ENCODE assay signal across 28 mouse cellular contexts in genomic region chr6:52155471-52155870, GRCm38 (mm10). TPM values are rescaled to one million over a fixed set of nuclear protein-coding genes. Genes with fewer than 3 reads are reported as not detected.
A peak's percentile ranks its signal among the peaks of the same experiment; 100 is the strongest.
DNase-seq lines count a peak whose midpoint lies in the region; ATAC-seq lines count a peak whose summit lies in the region.
"Had no signal": no experiment of that assay in that cellular context is flagged by ENCODE, and none has a peak within 500 bp of the region (broad histone marks: within the 10 kb centered on the region; RNA-seq: fewer than 3 reads in every experiment).

No protein-coding gene starts in this region.

- 58% methylated on average over 3 of the region's 3 CpGs for WGBS in limb, embryonic 11.5 days
- WGBS in limb, embryonic 10.5 days = 45% methylated on average over 3 of the region's 3 CpGs
- 38% methylated on average over 3 of the region's 3 CpGs for WGBS in neural tube, embryonic 12.5 days
- 55% methylated on average over 3 of the region's 3 CpGs for WGBS in neural tube, embryonic 15.5 days
- 45% methylated on average over 3 of the region's 3 CpGs for WGBS in neural tube, embryonic 13.5 days
- WGBS in forebrain, embryonic 13.5 days = 33% methylated on average over 3 of the region's 3 CpGs

- ATAC-seq in limb, embryonic 11.5 days (ENCODE audit: insufficient number of reproducible peaks, low FRiP score, low TSS enrichment, low read depth) = no peak
- no peak for ATAC-seq in neural tube, embryonic 12.5 days (ENCODE audit: low FRiP score, low read depth)
- ATAC-seq in neural tube, embryonic 15.5 days (ENCODE audit: low FRiP score) = no peak
- ATAC-seq in neural tube, embryonic 13.5 days (ENCODE audit: low read depth) = no peak
- no peak for ATAC-seq in forebrain, embryonic 13.5 days
- ATAC-seq: forebrain, embryonic 15.5 days; hindbrain, postnatal 0 days; Patski had no signal

- H3K4me3 ChIP-seq in limb, embryonic 11.5 days (ENCODE audit: low read depth, low read length) = no peak overlapping the region
- H3K4me3 ChIP-seq in limb, embryonic 10.5 days = no peak overlapping the region
- H3K4me3 ChIP-seq in neural tube, embryonic 12.5 days = no peak overlapping the region
- no peak overlapping the region for H3K4me3 ChIP-seq in neural tube, embryonic 15.5 days (replicated peaks)
- H3K4me3 ChIP-seq in neural tube, embryonic 13.5 days = 0 out of 2 replicates have a peak overlapping the region, but pooled peaks have one; percentile 89
- no peak overlapping the region for H3K4me3 ChIP-seq in forebrain, embryonic 13.5 days
- H3K4me3 ChIP-seq: embryonic facial prominence, embryonic 12.5 days; embryonic facial prominence, embryonic 15.5 days; forebrain, embryonic 15.5 days; heart, embryonic 12.5 days; heart, embryonic 15.5 days had no signal

- peaks cover 52% of the 10 kb centered on the region for H3K27me3 ChIP-seq in limb, embryonic 11.5 days (ENCODE audit: control insufficient read depth, insufficient read depth, low read length)
- peaks cover 88% of the 10 kb centered on the region for H3K27me3 ChIP-seq in limb, embryonic 10.5 days (ENCODE audit: low read depth, poor library complexity, severe bottlenecking)
- H3K27me3 ChIP-seq in neural tube, embryonic 12.5 days (replicated peaks) = no peaks in the 10 kb centered on the region
- H3K27me3 ChIP-seq in neural tube, embryonic 15.5 days (replicated peaks) = peaks cover 16% of the 10 kb centered on the region
- H3K27me3 ChIP-seq in neural tube, embryonic 13.5 days = peaks cover 26% of the 10 kb centered on the region
- H3K27me3 ChIP-seq in forebrain, embryonic 13.5 days = peaks cover 100% of the 10 kb centered on the region
- H3K27me3 ChIP-seq: CH12.LX, Patski had no signal

- H3K9me3 ChIP-seq in limb, embryonic 11.5 days (ENCODE audit: control insufficient read depth, low read length) = no peaks in the 10 kb centered on the region
- no peaks in the 10 kb centered on the region for H3K9me3 ChIP-seq in limb, embryonic 10.5 days (replicated peaks)
- no peaks in the 10 kb centered on the region for H3K9me3 ChIP-seq in neural tube, embryonic 12.5 days
- no peaks in the 10 kb centered on the region for H3K9me3 ChIP-seq in neural tube, embryonic 15.5 days (replicated peaks)
- no peaks in the 10 kb centered on the region for H3K9me3 ChIP-seq in neural tube, embryonic 13.5 days
- H3K9me3 ChIP-seq in forebrain, embryonic 13.5 days (replicated peaks) = no peaks in the 10 kb centered on the region
- H3K9me3 ChIP-seq: embryonic facial prominence, embryonic 12.5 days; embryonic facial prominence, embryonic 15.5 days; forebrain, embryonic 15.5 days; G1E; heart, embryonic 12.5 days; heart, embryonic 15.5 days had no signal

- no peak overlapping the region for H3K27ac ChIP-seq in limb, embryonic 11.5 days (replicated peaks; ENCODE audit: low read depth, low read length)
- H3K27ac ChIP-seq in limb, embryonic 10.5 days = no peak overlapping the region
- no peak overlapping the region for H3K27ac ChIP-seq in neural tube, embryonic 12.5 days
- no peak overlapping the region for H3K27ac ChIP-seq in neural tube, embryonic 15.5 days (replicated peaks)
- no peak overlapping the region for H3K27ac ChIP-seq in neural tube, embryonic 13.5 days (replicated peaks)
- no peak overlapping the region for H3K27ac ChIP-seq in forebrain, embryonic 13.5 days
- H3K27ac ChIP-seq: embryonic facial prominence, embryonic 12.5 days; embryonic facial prominence, embryonic 15.5 days; forebrain, embryonic 15.5 days; heart, embryonic 15.5 days; hindbrain, embryonic 14.5 days; hindbrain, postnatal 0 days had no signal

- H3K36me3 ChIP-seq in limb, embryonic 11.5 days (ENCODE audit: control insufficient read depth, insufficient read depth, low read length) = no peaks in the 10 kb centered on the region
- no peaks in the 10 kb centered on the region for H3K36me3 ChIP-seq in limb, embryonic 10.5 days
- no peaks in the 10 kb centered on the region for H3K36me3 ChIP-seq in neural tube, embryonic 12.5 days
- H3K36me3 ChIP-seq in neural tube, embryonic 15.5 days = no peaks in the 10 kb centered on the region
- H3K36me3 ChIP-seq in neural tube, embryonic 13.5 days = no peaks in the 10 kb centered on the region
- no peaks in the 10 kb centered on the region for H3K36me3 ChIP-seq in forebrain, embryonic 13.5 days (ENCODE audit: poor library complexity, severe bottlenecking)
- H3K36me3 ChIP-seq: embryonic facial prominence, embryonic 12.5 days; embryonic facial prominence, embryonic 15.5 days; forebrain, embryonic 15.5 days; G1E; heart, embryonic 12.5 days; heart, embryonic 15.5 days had no signal

- peak; percentile 20 for DNase-seq in limb, embryonic 11.5 days (ENCODE audit: low spot score)
- DNase-seq in limb, embryonic 10.5 days (ENCODE audit: low spot score) = no peak
- DNase-seq: adrenal gland, postnatal 10 days; adrenal gland, postnatal 36 days; B cell, adult 2 months; cerebellum, adult 11 months; cerebellum, adult 2 months; cerebellum, adult 9-11 months; cerebellum, postnatal 25 days; gastrocnemius, postnatal 25 days; heart, adult 18-20 months; heart, postnatal 10 days; heart, postnatal 36 days had no signal

- H3K4me2 ChIP-seq in limb, embryonic 11.5 days (ENCODE audit: low read depth, severe bottlenecking) = no peak overlapping the region
- peak overlapping the region; percentile 99 for H3K4me2 ChIP-seq in neural tube, embryonic 12.5 days (replicated peaks)
- H3K4me2 ChIP-seq in neural tube, embryonic 15.5 days = no peak overlapping the region
- H3K4me2 ChIP-seq in neural tube, embryonic 13.5 days = peak overlapping the region; percentile 75
- H3K4me2 ChIP-seq in forebrain, embryonic 13.5 days = no peak overlapping the region
- H3K4me2 ChIP-seq: embryonic facial prominence, embryonic 12.5 days; embryonic facial prominence, embryonic 15.5 days; forebrain, embryonic 15.5 days; heart, embryonic 12.5 days; heart, embryonic 15.5 days; hindbrain, embryonic 14.5 days had no signal

- H3K9ac ChIP-seq in limb, embryonic 11.5 days (ENCODE audit: low read length) = no peak overlapping the region
- H3K9ac ChIP-seq in neural tube, embryonic 12.5 days = no peak overlapping the region
- H3K9ac ChIP-seq in neural tube, embryonic 15.5 days (replicated peaks) = no peak overlapping the region
- 0 out of 2 replicates have a peak overlapping the region, but pooled peaks have one; percentile 17 for H3K9ac ChIP-seq in neural tube, embryonic 13.5 days
- H3K9ac ChIP-seq in forebrain, embryonic 13.5 days = no peak overlapping the region
- H3K9ac ChIP-seq: embryonic facial prominence, embryonic 12.5 days; embryonic facial prominence, embryonic 15.5 days; forebrain, embryonic 15.5 days; heart, embryonic 12.5 days; heart, embryonic 15.5 days; hindbrain, embryonic 14.5 days had no signal

- H3K4me1 ChIP-seq in limb, embryonic 11.5 days (ENCODE audit: control insufficient read depth, insufficient read depth, low read length) = peaks cover 21% of the 10 kb centered on the region
- peaks cover 67% of the 10 kb centered on the region for H3K4me1 ChIP-seq in limb, embryonic 10.5 days
- peaks cover 71% of the 10 kb centered on the region for H3K4me1 ChIP-seq in neural tube, embryonic 12.5 days
- peaks cover 40% of the 10 kb centered on the region for H3K4me1 ChIP-seq in neural tube, embryonic 15.5 days
- peaks cover 77% of the 10 kb centered on the region for H3K4me1 ChIP-seq in neural tube, embryonic 13.5 days (replicated peaks)
- peaks cover 14% of the 10 kb centered on the region for H3K4me1 ChIP-seq in forebrain, embryonic 13.5 days

RNA-seq across cellular contexts. Expression of gene Hoxa1, which starts 2.6 kb away (rescaled TPM):
- 0.99 and 1.1 TPM in 2 replicates for polyA plus RNA-seq in limb, embryonic 11.5 days (2014; fragmentation: Nextera tagmentation; extraction: Ambion mirVana)
- polyA plus RNA-seq in limb, embryonic 10.5 days (2016; fragmentation: Nextera tagmentation; extraction: Ambion mirVana) = 1.3 and 1.9 TPM in 2 replicates
- polyA plus RNA-seq in neural tube, embryonic 12.5 days (2016; fragmentation: Nextera tagmentation; extraction: Ambion mirVana) = 4.7 and 5.0 TPM in 2 replicates
- polyA plus RNA-seq in neural tube, embryonic 15.5 days (2015; fragmentation: Nextera tagmentation; extraction: Ambion mirVana) = 1.1 and 1.3 TPM in 2 replicates
- 2.0 and 3.0 TPM in 2 replicates for polyA plus RNA-seq in neural tube, embryonic 13.5 days (2015; fragmentation: Nextera tagmentation; extraction: Ambion mirVana)
- polyA plus RNA-seq in forebrain, embryonic 13.5 days (2015; fragmentation: Nextera tagmentation; extraction: Ambion mirVana) = not detected in 2 replicates
- polyA plus RNA-seq: forebrain, embryonic 11.5 days; forebrain, embryonic 15.5 days; G1E had no signal

RNA-seq across cellular contexts. Expression of gene Hoxa2, which starts 9.2 kb away (rescaled TPM):
- 2.8 and 3.0 TPM in 2 replicates for polyA plus RNA-seq in limb, embryonic 11.5 days (2014; fragmentation: Nextera tagmentation; extraction: Ambion mirVana)
- polyA plus RNA-seq in limb, embryonic 10.5 days (2016; fragmentation: Nextera tagmentation; extraction: Ambion mirVana) = 4.5 and 5.3 TPM in 2 replicates
- polyA plus RNA-seq in neural tube, embryonic 12.5 days (2016; fragmentation: Nextera tagmentation; extraction: Ambion mirVana) = 25.6 and 34.2 TPM in 2 replicates
- 7.2 and 12.0 TPM in 2 replicates for polyA plus RNA-seq in neural tube, embryonic 15.5 days (2015; fragmentation: Nextera tagmentation; extraction: Ambion mirVana)
- 11.9 and 13.7 TPM in 2 replicates for polyA plus RNA-seq in neural tube, embryonic 13.5 days (2015; fragmentation: Nextera tagmentation; extraction: Ambion mirVana)
- not detected in 2 replicates for polyA plus RNA-seq in forebrain, embryonic 13.5 days (2015; fragmentation: Nextera tagmentation; extraction: Ambion mirVana)
- polyA plus RNA-seq: forebrain, embryonic 11.5 days; forebrain, embryonic 15.5 days; G1E had no signal

RNA-seq across cellular contexts. Expression of gene 5730596B20Rik, which starts 21.8 kb away (rescaled TPM):
- 0.99 and 1.4 TPM in 2 replicates for polyA plus RNA-seq in limb, embryonic 11.5 days (2014; fragmentation: Nextera tagmentation; extraction: Ambion mirVana)
- 1.1 and 1.3 TPM in 2 replicates for polyA plus RNA-seq in limb, embryonic 10.5 days (2016; fragmentation: Nextera tagmentation; extraction: Ambion mirVana)
- 6.4 and 7.0 TPM in 2 replicates for polyA plus RNA-seq in neural tube, embryonic 12.5 days (2016; fragmentation: Nextera tagmentation; extraction: Ambion mirVana)
- polyA plus RNA-seq in neural tube, embryonic 15.5 days (2015; fragmentation: Nextera tagmentation; extraction: Ambion mirVana) = 1.4 and 3.0 TPM in 2 replicates
- 3.5 and 4.1 TPM in 2 replicates for polyA plus RNA-seq in neural tube, embryonic 13.5 days (2015; fragmentation: Nextera tagmentation; extraction: Ambion mirVana)
- not detected in 2 replicates for polyA plus RNA-seq in forebrain, embryonic 13.5 days (2015; fragmentation: Nextera tagmentation; extraction: Ambion mirVana)
- polyA plus RNA-seq: embryonic facial prominence, embryonic 15.5 days; forebrain, embryonic 11.5 days; forebrain, embryonic 15.5 days; G1E had no signal

RNA-seq across cellular contexts. Expression of gene Hoxa4, which starts 36.1 kb away (rescaled TPM):
- 1.0 and 1.3 TPM in 2 replicates for polyA plus RNA-seq in limb, embryonic 11.5 days (2014; fragmentation: Nextera tagmentation; extraction: Ambion mirVana)
- 1.6 and 1.8 TPM in 2 replicates for polyA plus RNA-seq in limb, embryonic 10.5 days (2016; fragmentation: Nextera tagmentation; extraction: Ambion mirVana)
- 7.1 and 9.7 TPM in 2 replicates for polyA plus RNA-seq in neural tube, embryonic 12.5 days (2016; fragmentation: Nextera tagmentation; extraction: Ambion mirVana)
- polyA plus RNA-seq in neural tube, embryonic 15.5 days (2015; fragmentation: Nextera tagmentation; extraction: Ambion mirVana) = 2.3 and 5.7 TPM in 2 replicates
- 5.7 and 5.8 TPM in 2 replicates for polyA plus RNA-seq in neural tube, embryonic 13.5 days (2015; fragmentation: Nextera tagmentation; extraction: Ambion mirVana)
- not detected in 2 replicates for polyA plus RNA-seq in forebrain, embryonic 13.5 days (2015; fragmentation: Nextera tagmentation; extraction: Ambion mirVana)
- polyA plus RNA-seq: embryonic facial prominence, embryonic 12.5 days; forebrain, embryonic 11.5 days; forebrain, embryonic 15.5 days; G1E had no signal

RNA-seq across cellular contexts. Expression of gene Hoxa5, which starts 48.9 kb away (rescaled TPM):
- 11.0 and 11.3 TPM in 2 replicates for polyA plus RNA-seq in limb, embryonic 11.5 days (2014; fragmentation: Nextera tagmentation; extraction: Ambion mirVana)
- 9.8 and 10.4 TPM in 2 replicates for polyA plus RNA-seq in limb, embryonic 10.5 days (2016; fragmentation: Nextera tagmentation; extraction: Ambion mirVana)
- polyA plus RNA-seq in neural tube, embryonic 12.5 days (2016; fragmentation: Nextera tagmentation; extraction: Ambion mirVana) = 72.6 and 76.1 TPM in 2 replicates
- 26.8 and 73.9 TPM in 2 replicates for polyA plus RNA-seq in neural tube, embryonic 15.5 days (2015; fragmentation: Nextera tagmentation; extraction: Ambion mirVana)
- polyA plus RNA-seq in neural tube, embryonic 13.5 days (2015; fragmentation: Nextera tagmentation; extraction: Ambion mirVana) = 44.7 and 66.8 TPM in 2 replicates
- polyA plus RNA-seq in forebrain, embryonic 13.5 days (2015; fragmentation: Nextera tagmentation; extraction: Ambion mirVana) = not detected in 2 replicates
- polyA plus RNA-seq: forebrain, embryonic 11.5 days; forebrain, embryonic 15.5 days; G1E had no signal

Comparison
In these comparisons a context has a peak if more than half of its experiments do, and no peak if none do; other contexts are left out.
1. H3K4me2 ChIP-seq: peak in neural tube, embryonic 12.5 days (single experiment) and neural tube, embryonic 13.5 days (single experiment); none in limb, embryonic 11.5 days (single experiment), neural tube, embryonic 15.5 days (single experiment) and forebrain, embryonic 13.5 days (single experiment).